Mouse (Mus musculus) intestine, embryonic 14.5 days (tissue): ENCODE measurements at regions not wholly inside any gene's neighbourhood (a gene's known extent, or its start where the extent isn't known, plus 50 kb on each side); places are given as distances from the start of the nearest gene placed in this dataset.

Experiments used
- ATAC-seq: fragments of 200-750 bp; cut with Nextera tagmentation; replicated peaks from 2 replicates; pipeline ENCODE4 v1.8.0; 2017; ENCODE audit warnings: low read depth, moderate number of reproducible peaks, moderate TSS enrichment, moderate library complexity; ENCODE audit not compliant: low FRiP score, low TSS enrichment
- DNase-seq: peaks from one replicate; pipeline ENCODE4 v3.0.0-alpha.2; 2018; ENCODE audit warnings: low spot score
- H3K27ac ChIP-seq: fragments of 300-500 bp; sonication (generic); 2 replicates; pipeline ENCODE4 v1.5.1; 2014; ENCODE audit warnings: low read depth, mild to moderate bottlenecking, control low read depth
- H3K27me3 ChIP-seq: fragments of 300-500 bp; sonication (generic); replicated peaks from 2 replicates; pipeline ENCODE4 v1.6.1; 2014; ENCODE audit warnings: low read length, control low read depth; ENCODE audit not compliant: control insufficient read depth, insufficient read depth
- H3K36me3 ChIP-seq: fragments of 300-500 bp; sonication (generic); 2 replicates; pipeline ENCODE4 v1.6.1; 2014; ENCODE audit warnings: low read length, control low read depth; ENCODE audit not compliant: control insufficient read depth, insufficient read depth
- H3K4me1 ChIP-seq: fragments of 300-500 bp; sonication (generic); replicated peaks from 2 replicates; pipeline ENCODE4 v1.6.1; 2014; ENCODE audit warnings: low read length, control low read depth, mixed read lengths; ENCODE audit not compliant: control insufficient read depth, insufficient read depth
- H3K4me2 ChIP-seq: fragments of 300-500 bp; sonication (generic); 2 replicates; pipeline ENCODE4 v1.6.1; 2014; ENCODE audit warnings: low read length
- H3K4me3 ChIP-seq: fragments of 300-500 bp; sonication (generic); 2 replicates; pipeline ENCODE4 v1.5.1; 2014; ENCODE audit warnings: low read depth, low read length, control low read depth, mixed read lengths
- H3K9ac ChIP-seq: fragments of 300-500 bp; sonication (generic); 2 replicates; pipeline ENCODE4 v1.6.1; 2014; ENCODE audit warnings: mild to moderate bottlenecking, low read length
- H3K9me3 ChIP-seq: fragments of 300-500 bp; sonication (generic); 2 replicates; pipeline ENCODE4 v1.6.1; 2016; ENCODE audit warnings: low read length, control low read depth; ENCODE audit not compliant: control insufficient read depth
- WGBS: fragments of 180-500 bp; shearing (Covaris S2); extraction: QIAGEN DNeasy Blood & Tissue Kit; methylation state at CpG from one replicate; pipeline ENCODE4 v1.1.7; 2014; 5-methylcytosine and 5-hydroxymethylcytosine counted together

- no peaks in the 10 kb centered on the region for H3K9me3 ChIP-seq
- DNase-seq = peak; percentile 12
- no peak overlapping the region for H3K4me3 ChIP-seq
- H3K27ac ChIP-seq = no peak overlapping the region
- WGBS = 83% methylated on average over 3 of the region's 3 CpGs
- no peak overlapping the region for H3K4me2 ChIP-seq
- H3K36me3 ChIP-seq = no peaks in the 10 kb centered on the region
- no peaks in the 10 kb centered on the region for H3K27me3 ChIP-seq
- H3K9ac ChIP-seq = no peak overlapping the region
- no peak for ATAC-seq
- no peaks in the 10 kb centered on the region for H3K4me1 ChIP-seq
Measured at GRCm38 (mm10) chr10:37211305-37211704, 72.6 kb upstream of the Marcks start.

GRCm38 (mm10) chr10:37210223-37210622 is 71.5 kb upstream of the Marcks start:
- DNase-seq (peak; percentile 43), ATAC-seq (no peak)
- Histone ChIP-seq H3K4me3 (no peak overlapping the region), H3K36me3 (no peaks in the 10 kb centered on the region), H3K27me3 (no peaks in the 10 kb centered on the region), H3K4me1 (no peaks in the 10 kb centered on the region), H3K9ac (no peak overlapping the region), H3K4me2 (no peak overlapping the region), H3K9me3 (no peaks in the 10 kb centered on the region), H3K27ac (no peak overlapping the region)
- WGBS = 81% methylated on average over 1 of the region's 1 CpGs

DNA sequence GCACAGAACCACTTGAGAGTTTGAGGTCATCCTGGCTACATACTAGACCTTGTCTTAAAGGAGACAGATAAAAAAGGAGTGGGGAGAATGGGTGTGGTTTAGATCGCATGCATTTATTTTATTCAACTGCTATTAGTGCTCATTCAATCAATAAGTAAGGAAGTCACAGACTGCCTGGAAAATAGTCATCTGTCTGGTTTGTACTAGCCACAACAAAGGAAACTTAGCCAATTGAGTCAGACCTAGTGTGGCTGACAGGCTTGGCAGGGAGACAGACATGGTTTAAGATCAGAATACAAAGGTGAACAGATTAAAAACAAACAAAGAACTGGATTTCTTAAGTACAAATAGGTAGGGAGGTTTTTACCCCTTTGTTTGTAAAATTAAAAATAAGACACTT is 68.3 kb upstream of the Marcks start:
- Histone ChIP-seq H3K4me3 (no peak overlapping the region), H3K36me3 (no peaks in the 10 kb centered on the region), H3K27me3 (no peaks in the 10 kb centered on the region), H3K4me2 (no peak overlapping the region), H3K9me3 (no peaks in the 10 kb centered on the region), H3K9ac (no peak overlapping the region), H3K4me1 (no peaks in the 10 kb centered on the region), H3K27ac (no peak overlapping the region)
- 89% methylated on average over 1 of the region's 1 CpGs for WGBS
- ATAC-seq (no peak), DNase-seq (no peak)

DNA sequence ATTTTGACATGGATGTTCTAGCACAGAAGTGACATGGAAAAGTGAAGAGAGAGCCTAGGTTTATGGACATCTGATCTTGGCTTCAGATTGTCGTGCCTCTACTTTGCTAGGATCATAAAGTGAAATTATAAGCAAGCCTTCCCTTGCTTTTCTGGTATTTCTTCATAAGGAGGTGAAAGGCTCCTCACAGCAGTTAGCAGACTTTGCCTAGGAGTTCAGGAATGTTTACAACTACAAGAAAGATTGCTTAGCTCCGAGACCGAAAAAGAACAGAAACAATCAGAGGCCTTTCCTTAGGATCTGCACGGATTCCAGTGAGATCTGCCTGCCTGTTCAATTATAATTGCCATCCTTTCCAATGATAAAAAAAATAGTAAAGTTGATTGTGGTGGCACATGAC is 67.8 kb upstream of the Marcks start:
- no peak for ATAC-seq
- H3K27me3 ChIP-seq = no peaks in the 10 kb centered on the region
- no peak overlapping the region for H3K27ac ChIP-seq
- H3K4me3 ChIP-seq = no peak overlapping the region
- DNase-seq = no peak
- H3K36me3 ChIP-seq = no peaks in the 10 kb centered on the region
- H3K4me2 ChIP-seq = no peak overlapping the region
- 33% methylated on average over 4 of the region's 4 CpGs for WGBS
- H3K9me3 ChIP-seq = no peaks in the 10 kb centered on the region
- H3K4me1 ChIP-seq = no peaks in the 10 kb centered on the region
- no peak overlapping the region for H3K9ac ChIP-seq

- no peak overlapping the region for H3K4me2 ChIP-seq
- no peaks in the 10 kb centered on the region for H3K27me3 ChIP-seq
- WGBS = 76% methylated on average over 1 of the region's 1 CpGs
- no peaks in the 10 kb centered on the region for H3K9me3 ChIP-seq
- H3K9ac ChIP-seq = no peak overlapping the region
- ATAC-seq (no peak), DNase-seq (no peak)
- H3K4me1 ChIP-seq = no peaks in the 10 kb centered on the region
- H3K4me3 ChIP-seq = no peak overlapping the region
- H3K27ac ChIP-seq = no peak overlapping the region
- H3K36me3 ChIP-seq = no peaks in the 10 kb centered on the region
Measured at GRCm38 (mm10) chr10:37203709-37204108, 65.0 kb upstream of the Marcks start.

DNA sequence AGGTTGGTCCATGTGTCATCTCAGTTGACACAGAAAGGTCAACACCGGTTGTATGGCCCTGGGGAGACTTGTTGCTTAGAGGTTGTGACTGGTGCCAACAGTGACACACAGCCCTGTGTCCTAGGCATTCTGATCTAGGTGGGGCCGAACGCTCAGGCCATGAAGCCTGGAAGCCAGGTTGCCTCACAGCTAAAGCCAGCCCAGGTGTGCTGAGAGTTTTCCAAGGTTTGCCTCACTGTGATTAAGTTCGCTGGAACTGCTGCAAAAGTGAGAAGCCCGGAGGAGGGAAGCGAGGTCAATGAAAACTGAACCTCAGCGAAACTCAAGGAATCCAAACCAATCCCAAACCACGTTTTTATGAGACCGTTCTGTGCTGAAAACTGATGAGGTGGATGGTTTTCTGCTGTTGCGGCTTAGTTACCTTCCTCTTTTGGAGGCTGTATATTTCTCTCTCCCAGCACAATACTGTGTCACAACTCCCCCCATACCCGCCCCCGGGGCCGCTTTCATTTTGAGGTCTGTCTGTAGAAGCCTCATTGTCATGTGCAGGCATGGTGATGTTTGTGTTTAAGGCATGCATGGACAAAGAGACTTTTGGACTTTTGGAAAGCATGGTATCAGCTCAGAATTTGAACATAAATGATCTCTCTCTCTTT is 56.2 kb upstream of the Marcks start:
- peak overlapping the region; percentile 76 for H3K27ac ChIP-seq
- no peaks in the 10 kb centered on the region for H3K36me3 ChIP-seq
- ATAC-seq (no peak), DNase-seq (no peak)
- no peak overlapping the region for H3K4me2 ChIP-seq
- 88% methylated on average over 13 of the region's 13 CpGs for WGBS
- H3K4me1 ChIP-seq = peaks cover 9% of the 10 kb centered on the region
- H3K27me3 ChIP-seq = no peaks in the 10 kb centered on the region
- no peak overlapping the region for H3K9ac ChIP-seq
- H3K9me3 ChIP-seq = no peaks in the 10 kb centered on the region
- no peak overlapping the region for H3K4me3 ChIP-seq

DNA sequence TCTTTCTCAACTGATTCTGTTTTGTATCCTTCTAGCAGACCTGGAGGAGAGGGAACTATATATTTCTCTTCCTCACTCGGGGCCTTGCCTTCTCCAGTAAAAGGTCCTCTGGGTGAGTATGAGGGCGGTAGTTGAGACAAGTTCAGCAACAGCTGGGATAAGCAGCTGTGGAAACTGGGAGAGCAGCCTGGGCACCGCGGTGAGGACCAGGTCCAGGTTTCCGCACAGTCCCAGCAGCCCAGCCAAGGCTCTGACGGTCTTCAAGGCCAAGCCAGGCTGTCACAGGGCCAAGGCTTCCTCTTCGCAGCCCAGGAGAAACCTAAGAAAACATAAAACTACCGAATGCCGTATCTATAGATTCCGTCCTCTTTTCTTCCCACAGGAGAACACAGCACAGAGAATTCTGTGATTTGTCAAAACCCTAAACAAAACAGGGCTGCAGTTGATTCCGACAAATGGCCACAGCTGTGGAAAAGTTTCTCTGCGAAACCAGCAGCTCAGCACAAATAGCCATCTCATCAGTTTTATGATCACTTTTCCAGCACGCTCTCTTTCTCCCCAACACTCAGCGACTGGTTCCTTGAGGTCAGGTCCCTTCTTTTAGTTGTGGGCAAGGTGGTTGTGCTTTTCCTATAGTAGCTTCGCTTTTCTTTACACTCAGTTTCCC is 55.5 kb upstream of the Marcks start:
- Histone ChIP-seq H3K27me3 (no peaks in the 10 kb centered on the region), H3K4me2 (peak overlapping the region; percentile 23; the same call in 1 of the 2 replicates), H3K9me3 (no peaks in the 10 kb centered on the region), H3K4me3 (no peak overlapping the region), H3K4me1 (peaks cover 9% of the 10 kb centered on the region), H3K9ac (no peak overlapping the region), H3K36me3 (no peaks in the 10 kb centered on the region), H3K27ac (peak overlapping the region; percentile 76)
- WGBS = 49% methylated on average over 15 of the region's 15 CpGs
- DNase-seq (peak; percentile 57), ATAC-seq (peak; percentile 50)

- no peak overlapping the region for H3K4me3 ChIP-seq
- peaks cover 9% of the 10 kb centered on the region for H3K4me1 ChIP-seq
- H3K27ac ChIP-seq = no peak overlapping the region
- no peaks in the 10 kb centered on the region for H3K9me3 ChIP-seq
- no peak overlapping the region for H3K9ac ChIP-seq
- no peaks in the 10 kb centered on the region for H3K27me3 ChIP-seq
- DNase-seq = no peak
- no peaks in the 10 kb centered on the region for H3K36me3 ChIP-seq
- 86% methylated on average over 2 of the region's 2 CpGs for WGBS
- no peak overlapping the region for H3K4me2 ChIP-seq
- ATAC-seq = no peak
Measured at GRCm38 (mm10) chr10:37192661-37193060, 53.9 kb upstream of the Marcks start.

- Histone ChIP-seq H3K36me3 (no peaks in the 10 kb centered on the region), H3K4me3 (no peak overlapping the region), H3K27ac (no peak overlapping the region), H3K4me1 (peaks cover 9% of the 10 kb centered on the region), H3K4me2 (no peak overlapping the region), H3K27me3 (no peaks in the 10 kb centered on the region), H3K9ac (no peak overlapping the region), H3K9me3 (no peaks in the 10 kb centered on the region)
- 84% methylated on average over 6 of the region's 6 CpGs for WGBS
- ATAC-seq = no peak
- no peak for DNase-seq
Measured at GRCm38 (mm10) chr10:37190092-37190491, 51.4 kb upstream of the Marcks start.
